Mouse (Mus musculus) ES-Bruce4 (cell line): ENCODE measurements around the gene Olfr213. TPM values are rescaled to one million over a fixed set of nuclear protein-coding genes. Genes with fewer than 3 reads are reported as not detected.
"Not testable (repeated sequence)": the region's sequence is repeated elsewhere in the genome, so short reads cannot be mapped to it uniquely, and the experiment has no call there.

Experiments
- H3K27ac ChIP-seq: 2 replicates; pipeline ENCODE4 v1.5.1; 2012; ENCODE audit warnings: low read length, inconsistent platforms; ENCODE audit not compliant: insufficient read depth
- H3K27me3 ChIP-seq: 2 replicates; pipeline ENCODE4 v1.6.1; 2012; ENCODE audit warnings: mild to moderate bottlenecking, low read length, inconsistent platforms; ENCODE audit not compliant: control insufficient read depth, poor library complexity, insufficient read depth, severe bottlenecking
- H3K36me3 ChIP-seq: 2 replicates; pipeline ENCODE4 v1.6.1; 2012; ENCODE audit warnings: inconsistent platforms, mild to moderate bottlenecking, low read length, moderate library complexity; ENCODE audit not compliant: control insufficient read depth, poor library complexity, insufficient read depth, severe bottlenecking
- H3K4me1 ChIP-seq: one replicate; pipeline ENCODE4 v1.8.1; 2011; ENCODE audit warnings: low read length; ENCODE audit not compliant: control insufficient read depth, insufficient read depth
- H3K4me3 ChIP-seq: 2 replicates; pipeline ENCODE4 v1.5.1; 2011; ENCODE audit warnings: low read depth, mild to moderate bottlenecking, low read length
- H3K9ac ChIP-seq: 2 replicates; pipeline ENCODE4 v1.6.1; 2012; ENCODE audit warnings: low read depth, mild to moderate bottlenecking, inconsistent platforms; ENCODE audit not compliant: poor library complexity, severe bottlenecking
- H3K9me3 ChIP-seq: replicated peaks from 2 replicates; pipeline ENCODE4 v1.6.1; 2012; ENCODE audit warnings: mild to moderate bottlenecking, low read length, inconsistent platforms; ENCODE audit not compliant: control insufficient read depth, poor library complexity, insufficient read depth, severe bottlenecking
- CTCF ChIP-seq: IDR thresholded peaks from one replicate; pipeline ENCODE4 v1.8.1; 2011; ENCODE audit warnings: low read depth, low read length
- EP300 ChIP-seq: IDR thresholded peaks from 2 replicates; pipeline ENCODE4 v1.6.1; 2011; ENCODE audit warnings: low read depth, low read length; ENCODE audit not compliant: insufficient read depth
- POLR2A ChIP-seq: IDR thresholded peaks from one replicate; pipeline ENCODE4 v1.8.1; 2011; ENCODE audit warnings: low read length; ENCODE audit not compliant: insufficient read depth
- polyA plus RNA-seq: library from polyadenylated mRNA; stranded (reverse); fragments of >200 nt; gene quantifications from 2 replicates; pipeline ENCODE4 v1.2.4, GENCODE M21; 2011; ENCODE audit warnings: low read depth; ENCODE audit not compliant: missing spikeins, insufficient read depth, insufficient read length

The Olfr213 gene
- polyA plus RNA-seq, 1 experiment: not detected

GRCm38 (mm10) chr6:116542500-116542899 lies 4.2 kb downstream of the Olfr213 start:
- Histone ChIP-seq H3K9me3 (no peaks in the 10 kb centered on the region), H3K27ac (no peak overlapping the region), H3K27me3 (no peaks in the 10 kb centered on the region), H3K36me3 (no peaks in the 10 kb centered on the region), H3K4me1 (no peaks in the 10 kb centered on the region), H3K9ac (no peak overlapping the region), H3K4me3 (no peak overlapping the region)
- TF ChIP-seq EP300 (no peak), POLR2A (no peak), CTCF (no peak)

GRCm38 (mm10) chr6:116550841-116551240 lies 12.6 kb downstream of the Olfr213 start, which contains the start of gene Gm5580:
Gene Gm5580, plus strand, starts transcription at chr6:116551141.
- H3K9me3 ChIP-seq, H3K4me1 ChIP-seq, H3K9ac ChIP-seq, H3K27me3 ChIP-seq, H3K36me3 ChIP-seq, H3K27ac ChIP-seq, H3K4me3 ChIP-seq: not testable (repeated sequence)

GRCm38 (mm10) chr6:116553935-116554334 lies 15.7 kb downstream of the Olfr213 start, which contains the start of gene Olfr214:
Gene Olfr214, plus strand, starts transcription at chr6:116554235.
- H3K36me3 ChIP-seq: no peaks in the 10 kb centered on the region
- TF ChIP-seq EP300 (no peak), POLR2A (no peak), CTCF (no peak)
- H3K27ac ChIP-seq: no peak within 1 kb of the TSS
- no peak within 1 kb of the TSS for H3K9ac ChIP-seq
- H3K4me3 ChIP-seq: no peak within 1 kb of the TSS
- H3K27me3 ChIP-seq: no peaks in the 10 kb centered on the region
- H3K4me1 ChIP-seq: no peaks in the 10 kb centered on the region
- no peaks in the 10 kb centered on the region for H3K9me3 ChIP-seq

- H3K4me1 ChIP-seq: no peaks in the 10 kb centered on the region
- no peak overlapping the region for H3K9ac ChIP-seq
- H3K27me3 ChIP-seq: no peaks in the 10 kb centered on the region
- H3K36me3 ChIP-seq: no peaks in the 10 kb centered on the region
- no peak overlapping the region for H3K27ac ChIP-seq
- no peaks in the 10 kb centered on the region for H3K9me3 ChIP-seq
- no peak for TF ChIP-seq POLR2A
- no peak overlapping the region for H3K4me3 ChIP-seq
Observed at GRCm38 (mm10) chr6:116554952-116555351, 16.7 kb downstream of the Olfr213 start.

GRCm38 (mm10) chr6:116569834-116570233 lies 31.6 kb downstream of the Olfr213 start:
- Histone ChIP-seq H3K9ac (no peak overlapping the region), H3K27me3 (no peaks in the 10 kb centered on the region), H3K4me3 (no peak overlapping the region), H3K4me1 (no peaks in the 10 kb centered on the region), H3K27ac (no peak overlapping the region), H3K36me3 (no peaks in the 10 kb centered on the region), H3K9me3 (no peaks in the 10 kb centered on the region)
- peak; percentile 10 for TF ChIP-seq CTCF
- TF ChIP-seq EP300: no peak

DNA sequence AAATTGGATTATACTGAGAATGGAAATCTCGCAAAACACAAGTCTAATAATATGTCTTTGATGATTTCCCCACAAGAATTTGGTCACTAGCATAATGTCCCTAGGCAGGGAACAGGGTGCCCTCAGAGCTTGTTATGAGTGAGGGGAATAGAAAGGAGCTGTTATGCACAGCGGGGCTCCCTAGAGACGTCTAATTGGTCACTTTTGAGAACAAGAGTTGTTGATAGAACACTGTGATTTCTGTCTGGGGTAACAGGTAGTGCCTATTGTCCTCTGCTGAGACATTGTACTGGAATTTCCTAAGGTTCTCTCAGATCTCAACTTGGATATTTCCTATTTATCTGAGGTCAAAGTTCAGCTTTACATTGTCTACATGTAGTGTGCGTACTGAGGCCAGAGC lies 45.8 kb downstream of the Olfr213 start, which contains the start of gene Olfr215:
Olfr215 (minus strand) TSS at position 101 of the 400 bp plus-strand sequence.
- Histone ChIP-seq H3K4me1 (no peaks in the 10 kb centered on the region), H3K27me3 (no peaks in the 10 kb centered on the region), H3K9ac (no peak within 1 kb of the TSS)

More for the DNA sequence above, 45.8 kb downstream of the Olfr213 start, which contains the start of gene Olfr215:
- H3K9me3 ChIP-seq: no peaks in the 10 kb centered on the region
- H3K36me3 ChIP-seq: no peaks in the 10 kb centered on the region
- H3K4me3 ChIP-seq: no peak within 1 kb of the TSS
- no peak within 1 kb of the TSS for H3K27ac ChIP-seq
- TF ChIP-seq CTCF: no peak
- TF ChIP-seq POLR2A: no peak
- TF ChIP-seq EP300: no peak

Other genes starting within 250 kb of the Olfr213 start
- gene March8, start 200.4 kb upstream of the Olfr213 start, polyA plus RNA-seq: 29.0 and 34.1 TPM in 2 replicates
- gene Alox5, start 77.3 kb upstream of the Olfr213 start, polyA plus RNA-seq: 5.6 and 6.5 TPM in 2 replicates
- gene Olfr211, start 49.4 kb upstream of the Olfr213 start, polyA plus RNA-seq: not detected in 2 replicates
- not detected in 2 replicates for gene Olfr212, start 31.9 kb upstream of the Olfr213 start, polyA plus RNA-seq
- not detected in 2 replicates for gene Gm5580, start 12.7 kb downstream of the Olfr213 start, polyA plus RNA-seq
- gene Olfr214, start 15.8 kb downstream of the Olfr213 start, polyA plus RNA-seq: not detected in 2 replicates
- gene Olfr215, start 45.7 kb downstream of the Olfr213 start, polyA plus RNA-seq: not detected in 2 replicates
- 15.0 and 18.9 TPM in 2 replicates for gene Zfp422, start 90.5 kb downstream of the Olfr213 start, polyA plus RNA-seq
- not detected in 2 replicates for gene Depp1, start 112.2 kb downstream of the Olfr213 start, polyA plus RNA-seq
- 2.9 and 4.1 TPM in 2 replicates for gene Rassf4, start 135.5 kb downstream of the Olfr213 start, polyA plus RNA-seq
- 0.05 and 0.07 TPM in 2 replicates for gene Tmem72, start 178.5 kb downstream of the Olfr213 start, polyA plus RNA-seq